Mouse (Mus musculus): Measurements from ENCODE around the gene Ttc28. TPM values are rescaled to one million over a fixed set of nuclear protein-coding genes. Genes with fewer than 3 reads are reported as not detected.

The Ttc28 gene
- polyA plus RNA-seq, 1 experiment from 2014 or later: 17.8 TPM

MicroRNAs encoded within 50 kb of the gene (microRNA counts, 519-probe panel; counts per million panel counts)
- microRNA mmu-miR-701: 1,891 counts per million, percentile 18 among the panel's probes with 10 or more counts

Small RNA genes within 50 kb of the gene (microRNA-seq; reads per million reads assigned to microRNA genes)
- 92.4 reads per million, percentile 46 among the genes with 10 or more reads in this experiment for gene Mir701

Other genes starting within 250 kb of the Ttc28 start
- gene Noc4l, start 226.4 kb upstream of the Ttc28 start, polyA plus RNA-seq (2014; fragmentation: Nextera tagmentation; extraction: Ambion mirVana): 47.8 and 49.7 TPM in 2 replicates
- 19.4 and 26.1 TPM in 2 replicates for gene Ddx51, start 226.4 kb upstream of the Ttc28 start, polyA plus RNA-seq (2014; fragmentation: Nextera tagmentation; extraction: Ambion mirVana)
- gene Ep400, start 109.1 kb upstream of the Ttc28 start, polyA plus RNA-seq (2014; fragmentation: Nextera tagmentation; extraction: Ambion mirVana): 50.3 and 51.6 TPM in 2 replicates
- gene Pus1, start 99.1 kb upstream of the Ttc28 start, polyA plus RNA-seq (2014; fragmentation: Nextera tagmentation; extraction: Ambion mirVana): 20.2 and 21.9 TPM in 2 replicates
- 27.7 and 28.4 TPM in 2 replicates for gene Ulk1, start 69.7 kb upstream of the Ttc28 start, polyA plus RNA-seq (2014; fragmentation: Nextera tagmentation; extraction: Ambion mirVana)
- 26.6 and 28.4 TPM in 2 replicates for gene Hscb, start 40.0 kb upstream of the Ttc28 start, polyA plus RNA-seq (2014; fragmentation: Nextera tagmentation; extraction: Ambion mirVana)
- gene Chek2, start 39.8 kb upstream of the Ttc28 start, polyA plus RNA-seq (2014; fragmentation: Nextera tagmentation; extraction: Ambion mirVana): 32.1 and 32.9 TPM in 2 replicates

Data from stomach, embryonic 14.5 days (tissue).